Mouse (Mus musculus): ENCODE data around the gene Myo18b.

Gene Myo18b

GRCm38 (mm10) chr5:112895674-112896654 lies at the start of gene Myo18b:
Gene Myo18b (minus strand): TSS chr5:112896362.
- no peak for DNase-seq

- no peak for DNase-seq
These were observed 49.8 kb upstream of the Myo18b start for GRCm38 (mm10) chr5:112945925-112946324.

GRCm38 (mm10) chr5:112942244-112942643 lies 46.1 kb upstream of the Myo18b start:
- DNase-seq, result no peak

GRCm38 (mm10) chr5:112941001-112941400 lies 44.8 kb upstream of the Myo18b start:
- DNase-seq, result no peak

GRCm38 (mm10) chr5:112936632-112937031 lies 40.5 kb upstream of the Myo18b start:
- DNase-seq, result no peak

- DNase-seq, result no peak
These were observed 39.3 kb upstream of the Myo18b start for GRCm38 (mm10) chr5:112935436-112935835.

GRCm38 (mm10) chr5:112932878-112933567 lies 36.9 kb upstream of the Myo18b start:
- DNase-seq, result no peak

GRCm38 (mm10) chr5:112931901-112932300 lies 35.7 kb upstream of the Myo18b start:
- no peak for DNase-seq

GRCm38 (mm10) chr5:112928201-112928881 lies 32.2 kb upstream of the Myo18b start:
- no peak for DNase-seq

- DNase-seq, result no peak
These were observed 29.3 kb upstream of the Myo18b start for GRCm38 (mm10) chr5:112925422-112925821.

- no peak for DNase-seq
These were observed 28.6 kb upstream of the Myo18b start for GRCm38 (mm10) chr5:112924806-112925205.

- DNase-seq, result no peak
These were observed 27.7 kb upstream of the Myo18b start for GRCm38 (mm10) chr5:112923841-112924240.

GRCm38 (mm10) chr5:112921914-112922313 lies 25.8 kb upstream of the Myo18b start:
- DNase-seq, result no peak

- DNase-seq, result no peak
These were observed 14.2 kb upstream of the Myo18b start for GRCm38 (mm10) chr5:112910381-112910780.

- DNase-seq, result no peak
These were observed 12.0 kb upstream of the Myo18b start for GRCm38 (mm10) chr5:112908169-112908614.

GRCm38 (mm10) chr5:112907504-112907903 lies 11.3 kb upstream of the Myo18b start:
- DNase-seq, result no peak

- no peak for DNase-seq
These were observed 2.6 kb downstream of the Myo18b start for GRCm38 (mm10) chr5:112893462-112894060.

- DNase-seq, result no peak
These were observed 3.8 kb downstream of the Myo18b start for GRCm38 (mm10) chr5:112892411-112892810.

GRCm38 (mm10) chr5:112888651-112889050 lies 7.5 kb downstream of the Myo18b start:
- DNase-seq, result no peak

GRCm38 (mm10) chr5:112886687-112887491 lies 9.3 kb downstream of the Myo18b start:
- DNase-seq, result peak; percentile 58 to 68

- DNase-seq, result no peak
These were observed 18.6 kb downstream of the Myo18b start for GRCm38 (mm10) chr5:112877391-112878115.

Data from cerebellum, adult 18-20 months (tissue).